Mouse (Mus musculus): Measurements from ENCODE around the gene Plpp3.
"Not testable (repeated sequence)": the region's sequence is repeated elsewhere in the genome, so short reads cannot be mapped to it uniquely, and the experiment has no call there.

The Plpp3 gene

GRCm38 (mm10) chr4:105253453-105254341 lies 96.5 kb downstream of the Plpp3 start:
- no peak for ATAC-seq (ENCODE audit: insufficient number of reproducible peaks, low FRiP score, low TSS enrichment)

DNA sequence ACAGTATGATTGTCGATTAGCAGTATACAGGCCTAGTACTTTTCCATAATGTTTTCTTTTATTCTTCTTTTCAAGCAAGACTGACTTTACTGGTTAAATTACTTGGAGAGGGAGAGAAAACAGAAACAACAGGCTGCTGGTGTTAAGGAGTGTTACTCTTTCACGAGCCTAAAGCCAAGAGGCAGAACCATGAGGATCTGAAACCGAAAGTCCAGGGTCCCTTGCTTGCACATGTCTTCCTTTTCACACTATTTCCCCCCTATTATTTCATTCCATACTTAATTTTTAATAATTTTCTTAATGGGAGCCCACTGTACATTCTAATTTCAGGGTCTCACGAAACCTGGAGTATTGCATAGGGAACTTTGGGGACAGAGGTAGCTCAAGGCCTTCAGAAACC lies 97.2 kb downstream of the Plpp3 start:
- no peak for ATAC-seq (ENCODE audit: insufficient number of reproducible peaks, low FRiP score, low TSS enrichment)

- ATAC-seq (ENCODE audit: insufficient number of reproducible peaks, low FRiP score, low TSS enrichment), result no peak
Measured at GRCm38 (mm10) chr4:105255185-105255584, 98.0 kb downstream of the Plpp3 start.

- ATAC-seq (ENCODE audit: insufficient number of reproducible peaks, low FRiP score, low TSS enrichment), result no peak
Measured at GRCm38 (mm10) chr4:105257667-105258560, 100.8 kb downstream of the Plpp3 start.

DNA sequence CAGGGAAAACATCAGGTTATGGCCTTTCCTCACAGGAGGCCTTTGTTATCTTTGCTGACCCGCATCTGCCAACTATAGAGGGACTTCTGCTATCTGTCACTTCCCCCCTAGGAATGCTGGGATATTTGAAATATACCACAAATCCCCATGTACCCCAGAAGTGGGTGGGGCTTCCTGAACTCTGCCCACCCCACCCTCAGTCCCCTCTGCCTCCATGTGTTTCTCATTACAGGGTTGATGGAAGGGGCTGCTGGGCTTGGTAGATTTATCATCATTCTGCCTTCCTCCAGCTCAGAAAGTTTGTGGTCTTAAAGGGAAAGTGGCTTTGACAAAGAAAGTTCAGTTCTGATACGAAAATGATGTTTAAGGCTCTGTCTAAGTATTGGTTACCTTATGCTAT lies 103.2 kb downstream of the Plpp3 start:
- no peak for ATAC-seq (ENCODE audit: insufficient number of reproducible peaks, low FRiP score, low TSS enrichment)

- no peak for ATAC-seq (ENCODE audit: insufficient number of reproducible peaks, low FRiP score, low TSS enrichment)
Measured at GRCm38 (mm10) chr4:105260893-105261769, 104.0 kb downstream of the Plpp3 start.

DNA sequence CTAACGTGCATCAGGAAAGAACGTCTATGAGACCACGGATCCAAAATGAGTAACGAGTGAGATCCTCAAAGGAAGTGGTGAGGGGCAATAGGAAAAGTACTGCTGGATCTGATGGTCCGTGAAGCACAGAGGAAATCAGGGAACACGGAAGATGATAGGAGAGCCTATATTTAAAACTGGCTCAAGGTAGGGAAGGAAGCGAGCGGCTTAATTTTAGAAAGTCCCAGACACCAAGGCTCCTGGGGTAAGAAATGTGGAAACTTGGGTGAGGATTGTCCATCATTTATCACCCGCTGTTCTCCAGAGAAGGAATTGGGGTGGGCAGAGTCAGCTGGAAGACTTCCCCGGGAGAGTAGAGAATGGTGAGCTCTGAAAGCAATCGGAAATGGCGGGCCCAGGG lies 105.2 kb downstream of the Plpp3 start:
- no peak for ATAC-seq (ENCODE audit: insufficient number of reproducible peaks, low FRiP score, low TSS enrichment)

GRCm38 (mm10) chr4:105263600-105263999 lies 106.5 kb downstream of the Plpp3 start:
- no peak for ATAC-seq (ENCODE audit: insufficient number of reproducible peaks, low FRiP score, low TSS enrichment)

DNA sequence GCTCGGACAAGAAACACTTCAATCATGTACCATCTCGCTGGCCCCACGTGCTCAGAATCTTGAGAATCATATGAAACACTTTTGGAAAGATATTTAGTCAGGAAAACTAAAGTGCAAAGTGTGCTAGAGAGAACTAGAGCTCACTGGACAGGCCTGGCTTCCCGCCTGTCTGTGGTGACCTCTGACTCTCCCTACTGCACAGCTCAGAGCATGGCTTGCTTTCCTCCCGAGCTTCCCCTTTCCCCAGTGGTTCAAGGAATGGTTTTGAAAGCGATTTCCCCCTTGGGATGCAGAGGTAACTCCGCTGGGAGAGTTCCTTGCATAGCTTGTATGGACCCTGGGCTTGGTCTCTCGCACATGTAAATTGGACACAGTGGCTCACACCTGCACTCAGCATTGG lies 107.9 kb downstream of the Plpp3 start:
- no peak for ATAC-seq (ENCODE audit: insufficient number of reproducible peaks, low FRiP score, low TSS enrichment)

- no peak for ATAC-seq (ENCODE audit: insufficient number of reproducible peaks, low FRiP score, low TSS enrichment)
Measured at GRCm38 (mm10) chr4:105265678-105266077, 108.5 kb downstream of the Plpp3 start.

DNA sequence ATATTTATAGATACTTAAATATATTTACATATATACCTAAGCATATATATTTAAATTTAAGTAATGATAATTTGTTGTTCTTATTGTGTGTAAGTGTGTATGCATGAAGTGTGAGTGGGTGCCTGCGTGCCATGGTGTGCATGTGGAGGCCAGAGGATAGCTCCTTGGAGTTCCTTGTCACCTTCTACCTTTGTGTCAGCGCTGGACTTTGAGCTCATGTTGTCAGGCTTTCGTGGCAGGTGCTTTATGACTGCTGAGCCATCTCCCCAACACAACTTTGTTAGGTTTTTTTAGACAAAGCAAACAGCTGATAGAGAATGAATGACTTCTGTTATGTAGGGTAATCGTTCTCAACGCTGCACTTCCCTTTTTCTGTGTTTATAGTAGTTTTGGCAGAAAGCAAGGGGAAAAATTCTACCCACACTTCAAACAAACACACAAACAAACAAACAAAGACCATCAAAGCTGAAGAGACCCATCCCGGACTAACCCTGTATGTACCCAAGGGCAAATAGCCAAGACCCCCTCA lies 111.1 kb downstream of the Plpp3 start:
- no peak for ATAC-seq (ENCODE audit: insufficient number of reproducible peaks, low FRiP score, low TSS enrichment)

DNA sequence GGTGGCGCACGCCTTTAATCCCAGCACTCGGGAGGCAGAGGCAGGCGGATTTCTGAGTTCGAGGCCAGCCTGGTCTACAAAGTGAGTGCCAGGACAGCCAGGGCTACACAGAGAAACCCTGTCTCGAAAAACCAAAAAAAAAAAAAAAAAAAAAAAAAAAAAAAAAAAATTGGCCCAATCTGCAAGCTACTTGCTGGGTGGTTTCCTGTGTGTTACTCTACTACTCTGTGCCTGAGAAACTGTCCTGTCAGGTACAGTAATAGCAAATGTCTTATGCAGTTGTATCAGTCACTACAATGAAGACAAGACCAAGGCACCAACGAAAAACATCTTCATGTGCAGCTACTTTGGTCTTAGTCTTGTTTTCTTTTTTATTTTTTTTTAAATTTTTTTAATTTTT lies 112.3 kb downstream of the Plpp3 start:
- ATAC-seq (ENCODE audit: insufficient number of reproducible peaks, low FRiP score, low TSS enrichment), result not testable (repeated sequence)

DNA sequence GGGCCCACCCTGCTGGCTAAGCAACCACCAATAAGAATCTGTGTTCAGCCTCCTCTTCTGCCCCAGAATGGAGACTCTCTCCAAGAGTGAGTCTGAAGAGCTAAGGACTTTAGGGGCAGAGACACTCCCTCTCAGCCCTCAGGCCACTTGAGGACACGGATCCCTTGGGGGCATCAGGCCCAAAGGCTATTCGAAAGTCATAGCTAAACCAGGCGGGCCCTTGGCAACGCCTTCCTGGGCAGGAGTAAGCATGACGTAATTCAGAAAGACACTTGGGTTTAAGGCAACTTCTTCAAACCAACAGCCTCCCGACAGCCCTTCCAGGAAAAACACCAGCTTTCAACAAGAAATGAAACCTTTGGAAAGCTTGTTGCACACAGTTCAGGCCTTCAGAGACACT lies 114.0 kb downstream of the Plpp3 start:
- no peak for ATAC-seq (ENCODE audit: insufficient number of reproducible peaks, low FRiP score, low TSS enrichment)

- ATAC-seq (ENCODE audit: insufficient number of reproducible peaks, low FRiP score, low TSS enrichment), result no peak
Measured at GRCm38 (mm10) chr4:105273034-105273433, 115.9 kb downstream of the Plpp3 start.

- no peak for ATAC-seq (ENCODE audit: insufficient number of reproducible peaks, low FRiP score, low TSS enrichment)
Measured at GRCm38 (mm10) chr4:105273486-105273885, 116.3 kb downstream of the Plpp3 start.

DNA sequence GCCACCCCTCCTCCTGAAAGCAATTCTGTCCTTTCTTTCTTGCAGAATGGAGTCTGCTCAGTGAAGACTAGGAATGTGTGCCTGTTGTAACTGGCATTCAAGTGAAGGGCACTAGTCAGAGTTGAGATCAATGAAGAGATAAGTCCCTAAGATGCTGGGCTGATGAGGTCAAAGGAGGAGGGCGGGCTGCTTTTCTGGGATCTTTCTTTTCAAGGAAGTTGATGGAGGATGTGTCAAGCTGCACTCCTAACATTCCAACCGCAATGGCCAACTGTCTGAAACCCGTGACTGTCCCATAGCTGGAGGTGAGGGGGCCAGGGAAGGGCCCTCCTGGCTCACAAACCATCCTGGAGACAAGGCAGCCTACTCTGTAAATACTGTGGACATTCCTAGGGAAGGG lies 118.5 kb downstream of the Plpp3 start:
- ATAC-seq (ENCODE audit: insufficient number of reproducible peaks, low FRiP score, low TSS enrichment), result no peak

DNA sequence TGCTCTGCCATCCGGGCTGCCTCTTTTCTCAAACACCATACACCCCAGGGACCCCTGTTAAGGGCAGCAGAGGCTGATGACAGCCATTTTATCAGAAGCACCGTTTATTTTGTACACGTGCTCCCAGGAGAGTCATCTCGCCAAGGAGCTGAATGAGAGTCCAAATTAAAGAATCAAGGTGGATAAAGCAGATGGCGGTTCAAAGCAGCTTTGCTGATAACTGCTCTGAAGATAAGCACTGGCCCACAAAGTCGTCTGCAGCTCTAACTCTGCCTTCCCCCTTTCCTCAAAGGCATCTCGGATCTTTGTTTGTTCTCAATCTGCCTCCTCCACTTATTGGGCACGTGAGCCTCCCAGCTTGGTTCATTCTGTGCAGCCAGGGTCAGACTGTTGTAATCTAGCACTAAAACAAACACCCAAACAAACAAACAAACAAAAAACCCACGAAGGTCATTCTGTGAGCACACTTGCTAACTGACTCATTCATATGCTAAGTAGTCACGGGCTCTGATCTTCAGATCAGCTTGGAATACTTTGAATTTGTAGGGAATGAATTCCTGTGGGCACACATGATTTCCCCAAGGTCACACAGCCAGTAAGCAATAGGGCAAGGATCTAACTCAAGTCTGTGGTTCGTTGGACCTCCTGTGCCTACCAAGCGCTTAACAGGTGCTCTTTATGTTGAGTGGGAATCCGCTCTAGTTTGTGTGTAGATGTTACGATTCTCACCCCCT lies 119.1 kb downstream of the Plpp3 start:
- ATAC-seq (ENCODE audit: insufficient number of reproducible peaks, low FRiP score, low TSS enrichment), result no peak

- ATAC-seq (ENCODE audit: insufficient number of reproducible peaks, low FRiP score, low TSS enrichment), result no peak
Measured at GRCm38 (mm10) chr4:105278161-105278560, 121.0 kb downstream of the Plpp3 start.

DNA sequence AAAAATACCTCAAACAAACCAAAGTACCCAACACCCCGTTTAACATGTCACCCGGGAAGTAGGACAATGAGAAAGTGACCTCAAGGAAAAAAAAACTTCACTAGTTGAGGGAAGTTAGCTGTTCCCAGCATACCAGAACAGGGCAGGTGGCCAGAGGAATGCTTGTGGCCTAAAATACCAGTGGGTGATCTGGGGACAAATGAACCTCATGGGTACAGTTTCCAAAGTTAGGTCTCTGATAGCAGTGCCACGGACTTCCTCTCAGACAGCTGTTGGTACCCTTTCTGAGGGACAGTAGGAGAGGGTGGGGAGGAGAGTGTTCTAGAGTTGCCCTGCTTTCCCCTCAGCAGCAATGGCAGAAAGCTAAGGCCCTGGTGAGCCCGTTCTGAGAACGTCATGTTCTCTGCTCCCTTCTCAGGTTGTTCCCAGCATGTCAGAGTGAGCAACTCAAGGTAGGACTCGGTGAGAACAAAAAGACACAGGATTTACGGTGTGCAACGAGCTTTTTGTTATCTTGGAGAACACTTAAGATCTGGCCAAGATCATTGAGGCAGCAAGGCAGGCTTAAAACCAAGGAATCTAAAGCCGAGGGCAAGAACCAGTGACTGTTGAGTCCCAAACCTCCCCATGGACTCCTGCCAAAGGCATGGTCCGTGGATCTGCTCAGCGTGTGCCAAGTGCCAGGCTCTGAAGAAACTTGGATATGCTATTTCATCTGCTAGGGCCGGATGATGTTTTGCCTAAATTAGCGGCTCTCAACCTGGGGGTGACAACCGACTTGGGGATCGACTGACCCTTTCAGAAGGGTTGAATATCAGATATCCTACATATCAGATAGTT lies 121.6 kb downstream of the Plpp3 start:
- no peak for ATAC-seq (ENCODE audit: insufficient number of reproducible peaks, low FRiP score, low TSS enrichment)
